Mouse (Mus musculus) hindbrain, embryonic 11.5 days (tissue): ENCODE results near the gene Ptpn14. TPM values are rescaled to one million over a fixed set of nuclear protein-coding genes. Genes with fewer than 3 reads are reported as not detected.
A peak's percentile ranks its signal among the peaks of the same experiment; 100 is the strongest.

Source experiments
- ATAC-seq: fragments of 200-750 bp; cut with Nextera tagmentation; 2 replicates; pipeline ENCODE4 v1.8.0; 2017; ENCODE audit warnings: mild to moderate bottlenecking, moderate TSS enrichment, moderate library complexity; ENCODE audit not compliant: low FRiP score
- DNase-seq: peaks from one replicate; pipeline ENCODE4 v3.0.0-alpha.2; 2015; ENCODE audit warnings: low spot score
- H3K27ac ChIP-seq: fragments of 300-500 bp; sonication (generic); 2 replicates; pipeline ENCODE4 v1.5.1; 2014; ENCODE audit warnings: mild to moderate bottlenecking, low read depth, low read length
- H3K27me3 ChIP-seq: fragments of 300-500 bp; sonication (generic); 2 replicates; pipeline ENCODE4 v1.6.1; 2014; ENCODE audit warnings: mild to moderate bottlenecking, low read length, moderate library complexity, mixed read lengths; ENCODE audit not compliant: control insufficient read depth, insufficient read depth
- H3K36me3 ChIP-seq: fragments of 300-500 bp; sonication (generic); 2 replicates; pipeline ENCODE4 v1.6.1; 2014; ENCODE audit warnings: mild to moderate bottlenecking, low read length, moderate library complexity, mixed read lengths; ENCODE audit not compliant: control insufficient read depth, insufficient read depth
- H3K4me1 ChIP-seq: fragments of 300-500 bp; sonication (generic); replicated peaks from 2 replicates; pipeline ENCODE4 v1.6.1; 2014; ENCODE audit warnings: low read length, mixed read lengths; ENCODE audit not compliant: control insufficient read depth, insufficient read depth
- H3K4me2 ChIP-seq: fragments of 300-500 bp; sonication (generic); replicated peaks from 2 replicates; pipeline ENCODE4 v1.6.1; 2014; ENCODE audit warnings: mild to moderate bottlenecking, low read depth, low read length
- H3K4me3 ChIP-seq: fragments of 300-500 bp; sonication (generic); 2 replicates; pipeline ENCODE4 v1.5.1; 2014; ENCODE audit warnings: low read depth, low read length
- H3K9ac ChIP-seq: fragments of 300-500 bp; sonication (generic); 2 replicates; pipeline ENCODE4 v1.6.1; 2014; ENCODE audit warnings: low read depth, low read length
- H3K9me3 ChIP-seq: fragments of 300-500 bp; sonication (generic); 2 replicates; pipeline ENCODE4 v1.6.1; 2016; ENCODE audit warnings: low read length; ENCODE audit not compliant: control insufficient read depth
- WGBS: fragments of 180-500 bp; shearing (Covaris S2); extraction: QIAGEN DNeasy Blood & Tissue Kit; methylation state at CpG from one replicate; pipeline ENCODE4 v1.1.7; 2014; 5-methylcytosine and 5-hydroxymethylcytosine counted together
- polyA plus RNA-seq: library from polyadenylated mRNA; unstranded; fragments of >200 nt; fragmentation: Nextera tagmentation; extraction: Ambion mirVana; gene quantifications from 2 replicates; pipeline ENCODE4 v1.2.1, GENCODE M21; 2014

Ptpn14 gene
- polyA plus RNA-seq, 1 experiment from 2014 or later, result 7.2 TPM

GRCm38 (mm10) chr1:189864301-189864700 lies 136.2 kb downstream of the Ptpn14 start:
- H3K4me2 ChIP-seq, result no peak overlapping the region
- H3K27ac ChIP-seq, result no peak overlapping the region
- no peaks in the 10 kb centered on the region for H3K9me3 ChIP-seq
- H3K27me3 ChIP-seq, result no peaks in the 10 kb centered on the region
- no peak overlapping the region for H3K9ac ChIP-seq
- no peak for ATAC-seq
- WGBS, result 76% methylated on average over 9 of the region's 9 CpGs
- no peaks in the 10 kb centered on the region for H3K36me3 ChIP-seq
- no peak for DNase-seq
- no peak overlapping the region for H3K4me3 ChIP-seq
- no peaks in the 10 kb centered on the region for H3K4me1 ChIP-seq

GRCm38 (mm10) chr1:189864846-189865560 lies 136.9 kb downstream of the Ptpn14 start:
- whole genome bisulfite sequencing, result 84% methylated on average over 15 of the region's 15 CpGs
- Histone ChIP-seq H3K36me3 (no peaks in the 10 kb centered on the region), H3K27me3 (no peaks in the 10 kb centered on the region), H3K9me3 (no peaks in the 10 kb centered on the region), H3K4me3 (no peak overlapping the region), H3K9ac (no peak overlapping the region), H3K4me2 (no peak overlapping the region), H3K4me1 (no peaks in the 10 kb centered on the region), H3K27ac (no peak overlapping the region)
- DNase-seq (no peak), ATAC-seq (peak; percentile 27; the same call in 1 of the 2 replicates)

GRCm38 (mm10) chr1:189866621-189867020 lies 138.6 kb downstream of the Ptpn14 start:
- Histone ChIP-seq H3K27ac (no peak overlapping the region), H3K9ac (no peak overlapping the region), H3K4me3 (no peak overlapping the region), H3K9me3 (no peaks in the 10 kb centered on the region), H3K4me1 (no peaks in the 10 kb centered on the region), H3K4me2 (no peak overlapping the region), H3K36me3 (no peaks in the 10 kb centered on the region), H3K27me3 (no peaks in the 10 kb centered on the region)
- 89% methylated on average over 6 of the region's 6 CpGs for WGBS
- DNase-seq, result no peak
- no peak for ATAC-seq

- H3K9me3 ChIP-seq, result no peaks in the 10 kb centered on the region
- no peaks in the 10 kb centered on the region for H3K27me3 ChIP-seq
- no peaks in the 10 kb centered on the region for H3K4me1 ChIP-seq
- no peak overlapping the region for H3K27ac ChIP-seq
- no peak overlapping the region for H3K4me3 ChIP-seq
- ATAC-seq (no peak), DNase-seq (no peak)
- 71% methylated on average over 5 of the region's 5 CpGs for WGBS
- no peak overlapping the region for H3K9ac ChIP-seq
- no peak overlapping the region for H3K4me2 ChIP-seq
- H3K36me3 ChIP-seq, result no peaks in the 10 kb centered on the region
Measured at GRCm38 (mm10) chr1:189867034-189867433, 139.0 kb downstream of the Ptpn14 start.

- no peak overlapping the region for H3K27ac ChIP-seq
Measured at GRCm38 (mm10) chr1:189867497-189867896, 139.4 kb downstream of the Ptpn14 start.

GRCm38 (mm10) chr1:189868036-189868435 lies 140.0 kb downstream of the Ptpn14 start:
- no peak for ATAC-seq
- WGBS, result 77% methylated on average over 10 of the region's 10 CpGs
- H3K36me3 ChIP-seq, result no peaks in the 10 kb centered on the region

More at GRCm38 (mm10) chr1:189867497-189867896, 139.4 kb downstream of the Ptpn14 start:
- Histone ChIP-seq H3K4me3 (no peak overlapping the region), H3K9me3 (no peaks in the 10 kb centered on the region), H3K36me3 (no peaks in the 10 kb centered on the region), H3K9ac (no peak overlapping the region), H3K4me2 (no peak overlapping the region), H3K4me1 (no peaks in the 10 kb centered on the region), H3K27me3 (no peaks in the 10 kb centered on the region)
- DNase-seq (no peak), ATAC-seq (no peak)
- WGBS, result 68% methylated on average over 9 of the region's 9 CpGs

GRCm38 (mm10) chr1:189869651-189870270 lies 141.7 kb downstream of the Ptpn14 start:
- H3K36me3 ChIP-seq, result no peaks in the 10 kb centered on the region
- ATAC-seq, result no peak
- no peaks in the 10 kb centered on the region for H3K27me3 ChIP-seq
- no peak overlapping the region for H3K27ac ChIP-seq
- H3K4me2 ChIP-seq, result no peak overlapping the region
- DNase-seq, result no peak
- WGBS, result 90% methylated on average over 17 of the region's 18 CpGs
- H3K4me1 ChIP-seq, result no peaks in the 10 kb centered on the region
- H3K4me3 ChIP-seq, result no peak overlapping the region
- no peak overlapping the region for H3K9ac ChIP-seq
- no peaks in the 10 kb centered on the region for H3K9me3 ChIP-seq

More at GRCm38 (mm10) chr1:189868036-189868435, 140.0 kb downstream of the Ptpn14 start:
- no peak overlapping the region for H3K4me3 ChIP-seq
- H3K27ac ChIP-seq, result no peak overlapping the region
- H3K27me3 ChIP-seq, result no peaks in the 10 kb centered on the region
- H3K9ac ChIP-seq, result no peak overlapping the region
- H3K4me2 ChIP-seq, result no peak overlapping the region
- no peaks in the 10 kb centered on the region for H3K4me1 ChIP-seq
- DNase-seq, result no peak
- H3K9me3 ChIP-seq, result no peaks in the 10 kb centered on the region

- DNase-seq (no peak), ATAC-seq (no peak)
- no peaks in the 10 kb centered on the region for H3K36me3 ChIP-seq
- no peak overlapping the region for H3K4me3 ChIP-seq
- H3K9me3 ChIP-seq, result no peaks in the 10 kb centered on the region
- H3K27ac ChIP-seq, result no peak overlapping the region
- H3K4me2 ChIP-seq, result no peak overlapping the region
- no peaks in the 10 kb centered on the region for H3K27me3 ChIP-seq
- H3K4me1 ChIP-seq, result no peaks in the 10 kb centered on the region
- 83% methylated on average over 8 of the region's 8 CpGs for WGBS
- H3K9ac ChIP-seq, result no peak overlapping the region
Measured at GRCm38 (mm10) chr1:189870539-189870938, 142.5 kb downstream of the Ptpn14 start.

GRCm38 (mm10) chr1:189871625-189872024 lies 143.6 kb downstream of the Ptpn14 start:
- no peak for DNase-seq
- Histone ChIP-seq H3K9me3 (no peaks in the 10 kb centered on the region), H3K36me3 (no peaks in the 10 kb centered on the region), H3K9ac (no peak overlapping the region), H3K27me3 (no peaks in the 10 kb centered on the region), H3K4me3 (no peak overlapping the region), H3K27ac (no peak overlapping the region), H3K4me2 (no peak overlapping the region), H3K4me1 (no peaks in the 10 kb centered on the region)
- 91% methylated on average over 8 of the region's 8 CpGs for WGBS
- no peak for ATAC-seq
